Mouse (Mus musculus): Measurements from ENCODE around the gene Pde4c. TPM values are rescaled to one million over a fixed set of nuclear protein-coding genes. Genes with fewer than 3 reads are reported as not detected.
A peak's percentile ranks its signal among the peaks of the same experiment; 100 is the strongest.

Gene Pde4c
- polyA plus RNA-seq, 1 experiment from 2014 or later: 8.0 TPM

DNA sequence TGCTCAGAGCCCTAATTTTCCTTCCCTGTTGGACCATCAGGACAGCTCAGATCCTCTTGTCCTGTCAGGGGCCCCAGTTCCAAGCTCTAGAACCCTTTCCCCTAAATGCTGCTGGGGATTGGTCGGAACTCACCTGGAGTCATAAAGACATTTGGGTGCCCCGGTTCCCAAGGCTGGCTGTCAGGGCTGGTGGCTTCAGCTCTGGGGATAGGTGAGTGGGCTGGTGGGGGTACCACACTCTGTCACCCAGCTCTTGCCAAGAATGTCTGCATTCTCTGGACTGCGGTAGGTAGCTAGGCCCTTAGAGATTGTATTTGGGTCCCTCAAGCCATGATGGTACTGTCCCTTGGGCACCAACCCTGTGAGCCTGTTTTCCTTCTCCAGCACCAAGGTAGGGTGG is 20.2 kb upstream of the Pde4c start, which contains the start of gene Iqcn:
Gene Iqcn, plus strand, starts transcription at position 171 of the 400 bp plus-strand sequence.
- Histone ChIP-seq H3K27me3 (ENCODE audit: insufficient read depth, low read length) (no peaks in the 10 kb centered on the region), H3K36me3 (ENCODE audit: insufficient read depth, low read length) (0 out of 2 replicates have a peak, but pooled peaks cover 4% of the 10 kb centered on the region), H3K9ac (ENCODE audit: low read depth, low read length) (no peak within 1 kb of the TSS), H3K27ac (0 out of 2 replicates have a peak within 1 kb of the TSS, but pooled peaks have one; percentile 15), H3K9me3 (replicated peaks; ENCODE audit: low read length) (no peaks in the 10 kb centered on the region), H3K4me1 (replicated peaks; ENCODE audit: insufficient read depth, low read length) (peaks cover 7% of the 10 kb centered on the region; the same call in 1 of the 2 replicates), H3K4me3 (replicated peaks; ENCODE audit: low read depth, low read length) (no peak within 1 kb of the TSS), H3K4me2 (ENCODE audit: low read length) (no peak within 1 kb of the TSS)
- DNase-seq (ENCODE audit: low spot score) (no peak), ATAC-seq (replicated peaks; ENCODE audit: low FRiP score, low read depth) (no peak)
- 91% methylated on average over 3 of the region's 3 CpGs for WGBS
- no peak for TF ChIP-seq CTCF (IDR thresholded peaks at IDR 0.05; ENCODE audit: low read depth)

DNA sequence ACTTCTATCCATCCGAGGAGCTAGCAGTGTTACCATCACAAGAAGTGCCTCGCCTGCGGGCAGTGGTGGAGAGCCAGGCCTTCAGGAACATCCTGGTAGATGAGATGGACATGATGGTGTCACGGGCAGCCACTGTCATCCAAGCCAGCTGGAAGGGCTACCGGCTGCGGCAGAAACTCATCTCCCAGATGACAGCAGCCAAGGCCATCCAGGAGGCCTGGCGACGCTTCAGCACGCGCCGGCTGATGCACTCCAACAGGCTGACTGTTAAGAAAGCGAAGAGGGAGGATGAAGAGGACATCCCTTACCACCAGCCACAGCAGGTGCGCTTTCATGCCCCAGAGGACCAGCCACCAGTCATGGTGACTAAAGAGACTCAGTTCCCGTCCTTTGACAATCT is 15.2 kb upstream of the Pde4c start:
- Histone ChIP-seq H3K27me3 (ENCODE audit: insufficient read depth, low read length) (no peaks in the 10 kb centered on the region), H3K4me2 (ENCODE audit: low read length) (no peak overlapping the region), H3K27ac (no peak overlapping the region), H3K9me3 (replicated peaks; ENCODE audit: low read length) (no peaks in the 10 kb centered on the region), H3K36me3 (ENCODE audit: insufficient read depth, low read length) (no peaks in the 10 kb centered on the region), H3K4me3 (replicated peaks; ENCODE audit: low read depth, low read length) (no peak overlapping the region), H3K9ac (ENCODE audit: low read depth, low read length) (no peak overlapping the region), H3K4me1 (replicated peaks; ENCODE audit: insufficient read depth, low read length) (no peaks in the 10 kb centered on the region)
- no peak for DNase-seq (ENCODE audit: low spot score)
- TF ChIP-seq CTCF (IDR thresholded peaks at IDR 0.05; ENCODE audit: low read depth): no peak
- ATAC-seq (replicated peaks; ENCODE audit: low FRiP score, low read depth): no peak
- WGBS: 92% methylated on average over 14 of the region's 14 CpGs

DNA sequence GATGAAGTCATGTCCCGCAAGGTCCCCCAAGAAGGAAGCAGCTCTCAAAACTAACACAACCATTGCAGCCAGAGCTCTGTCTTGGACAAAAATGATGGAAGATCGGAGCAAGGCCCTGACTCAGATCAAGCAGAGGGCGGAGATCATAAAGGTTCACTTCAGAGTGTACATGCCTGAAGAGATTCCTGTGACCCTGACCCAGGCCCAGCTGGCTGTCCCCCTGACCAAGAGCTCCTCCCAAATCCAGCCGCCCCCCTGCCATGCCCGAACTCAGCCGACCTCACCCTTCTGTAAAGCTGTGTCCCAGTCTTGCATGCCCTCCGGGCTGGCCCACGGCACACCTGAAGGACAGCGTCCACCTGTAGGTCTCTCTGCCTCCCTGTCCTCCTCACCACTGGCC is 13.7 kb upstream of the Pde4c start:
- no peak overlapping the region for H3K9ac ChIP-seq (ENCODE audit: low read depth, low read length)
- DNase-seq (ENCODE audit: low spot score) (no peak), ATAC-seq (replicated peaks; ENCODE audit: low FRiP score, low read depth) (no peak)
- H3K27me3 ChIP-seq (ENCODE audit: insufficient read depth, low read length): no peaks in the 10 kb centered on the region
- TF ChIP-seq CTCF (IDR thresholded peaks at IDR 0.05; ENCODE audit: low read depth): no peak
- H3K4me1 ChIP-seq (replicated peaks; ENCODE audit: insufficient read depth, low read length): no peaks in the 10 kb centered on the region
- no peak overlapping the region for H3K27ac ChIP-seq
- WGBS: 93% methylated on average over 9 of the region's 9 CpGs
- no peaks in the 10 kb centered on the region for H3K36me3 ChIP-seq (ENCODE audit: insufficient read depth, low read length)
- no peak overlapping the region for H3K4me3 ChIP-seq (replicated peaks; ENCODE audit: low read depth, low read length)
- no peak overlapping the region for H3K4me2 ChIP-seq (ENCODE audit: low read length)
- H3K9me3 ChIP-seq (replicated peaks; ENCODE audit: low read length): no peaks in the 10 kb centered on the region

GRCm38 (mm10) chr8:70710296-70710695 is 13.2 kb upstream of the Pde4c start:
- H3K4me2 ChIP-seq (ENCODE audit: low read length): no peak overlapping the region
- H3K9me3 ChIP-seq (replicated peaks; ENCODE audit: low read length): no peaks in the 10 kb centered on the region
- H3K4me1 ChIP-seq (replicated peaks; ENCODE audit: insufficient read depth, low read length): no peaks in the 10 kb centered on the region
- H3K36me3 ChIP-seq (ENCODE audit: insufficient read depth, low read length): no peaks in the 10 kb centered on the region
- no peak for ATAC-seq (replicated peaks; ENCODE audit: low FRiP score, low read depth)
- no peak overlapping the region for H3K27ac ChIP-seq
- no peak for TF ChIP-seq CTCF (IDR thresholded peaks at IDR 0.05; ENCODE audit: low read depth)
- no peaks in the 10 kb centered on the region for H3K27me3 ChIP-seq (ENCODE audit: insufficient read depth, low read length)
- no peak for DNase-seq (ENCODE audit: low spot score)
- H3K4me3 ChIP-seq (replicated peaks; ENCODE audit: low read depth, low read length): no peak overlapping the region
- H3K9ac ChIP-seq (ENCODE audit: low read depth, low read length): no peak overlapping the region
- 94% methylated on average over 1 of the region's 1 CpGs for WGBS

GRCm38 (mm10) chr8:70711041-70711440 is 12.5 kb upstream of the Pde4c start:
- DNase-seq (ENCODE audit: low spot score): no peak
- TF ChIP-seq CTCF (IDR thresholded peaks at IDR 0.05; ENCODE audit: low read depth): no peak
- WGBS: 84% methylated on average over 11 of the region's 11 CpGs
- Histone ChIP-seq H3K9ac (ENCODE audit: low read depth, low read length) (no peak overlapping the region), H3K4me2 (ENCODE audit: low read length) (no peak overlapping the region), H3K9me3 (replicated peaks; ENCODE audit: low read length) (no peaks in the 10 kb centered on the region), H3K4me1 (replicated peaks; ENCODE audit: insufficient read depth, low read length) (no peaks in the 10 kb centered on the region), H3K27ac (no peak overlapping the region), H3K27me3 (ENCODE audit: insufficient read depth, low read length) (no peaks in the 10 kb centered on the region), H3K36me3 (ENCODE audit: insufficient read depth, low read length) (no peaks in the 10 kb centered on the region), H3K4me3 (replicated peaks; ENCODE audit: low read depth, low read length) (no peak overlapping the region)
- no peak for ATAC-seq (replicated peaks; ENCODE audit: low FRiP score, low read depth)

GRCm38 (mm10) chr8:70713991-70714390 is 9.5 kb upstream of the Pde4c start:
- no peaks in the 10 kb centered on the region for H3K9me3 ChIP-seq (replicated peaks; ENCODE audit: low read length)
- H3K4me2 ChIP-seq (ENCODE audit: low read length): no peak overlapping the region
- no peak overlapping the region for H3K27ac ChIP-seq
- DNase-seq (ENCODE audit: low spot score): no peak
- no peak for TF ChIP-seq CTCF (IDR thresholded peaks at IDR 0.05; ENCODE audit: low read depth)
- 69% methylated on average over 7 of the region's 7 CpGs for WGBS
- no peaks in the 10 kb centered on the region for H3K36me3 ChIP-seq (ENCODE audit: insufficient read depth, low read length)
- H3K4me3 ChIP-seq (replicated peaks; ENCODE audit: low read depth, low read length): no peak overlapping the region
- H3K4me1 ChIP-seq (replicated peaks; ENCODE audit: insufficient read depth, low read length): no peaks in the 10 kb centered on the region
- ATAC-seq (replicated peaks; ENCODE audit: low FRiP score, low read depth): no peak
- H3K27me3 ChIP-seq (ENCODE audit: insufficient read depth, low read length): no peaks in the 10 kb centered on the region
- H3K9ac ChIP-seq (ENCODE audit: low read depth, low read length): no peak overlapping the region

DNA sequence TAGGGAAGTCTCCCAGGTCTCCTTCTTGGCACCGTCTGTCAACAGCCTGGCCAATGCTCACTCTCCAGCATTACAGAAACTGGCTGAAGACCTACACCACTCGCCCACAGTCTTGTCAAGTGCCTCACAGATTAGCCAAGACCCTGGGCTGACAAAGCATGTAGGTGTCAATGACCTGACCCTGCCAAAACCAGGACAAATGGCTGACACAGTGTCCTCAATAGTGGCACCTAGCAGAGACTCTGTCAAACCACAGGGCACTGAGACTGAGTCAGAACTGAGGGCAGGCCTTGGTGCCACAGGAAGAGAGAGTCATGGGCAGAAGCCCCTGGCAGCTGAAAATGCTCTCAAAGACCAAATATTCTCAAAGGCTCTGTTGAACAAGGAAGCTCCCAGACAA is 8.4 kb upstream of the Pde4c start:
- TF ChIP-seq CTCF (IDR thresholded peaks at IDR 0.05; ENCODE audit: low read depth): no peak
- ATAC-seq (replicated peaks; ENCODE audit: low FRiP score, low read depth): no peak
- Histone ChIP-seq H3K36me3 (ENCODE audit: insufficient read depth, low read length) (no peaks in the 10 kb centered on the region), H3K9ac (ENCODE audit: low read depth, low read length) (no peak overlapping the region), H3K9me3 (replicated peaks; ENCODE audit: low read length) (no peaks in the 10 kb centered on the region), H3K4me2 (ENCODE audit: low read length) (no peak overlapping the region), H3K27me3 (ENCODE audit: insufficient read depth, low read length) (no peaks in the 10 kb centered on the region), H3K4me3 (replicated peaks; ENCODE audit: low read depth, low read length) (no peak overlapping the region), H3K4me1 (replicated peaks; ENCODE audit: insufficient read depth, low read length) (no peaks in the 10 kb centered on the region), H3K27ac (no peak overlapping the region)
- WGBS: 41% methylated on average over 2 of the region's 2 CpGs
- DNase-seq (ENCODE audit: low spot score): no peak

All from kidney, postnatal 0 days (tissue).